Mouse (Mus musculus) layer of hippocampus, adult 2 months (tissue): ENCODE results near the gene Cbfa2t3. TPM values are rescaled to one million over a fixed set of nuclear protein-coding genes. Genes with fewer than 3 reads are reported as not detected.
A peak's percentile ranks its signal among the peaks of the same experiment; 100 is the strongest.

ENCODE experiments used
- DNase-seq, 2 experiments: peaks; one replicate each; pipeline ENCODE4 v3.0.0; 2022; ENCODE audit warnings: low spot score in 2 of 2
- H3K27ac ChIP-seq: fragments of 200-600 bp; 2 replicates; pipeline ENCODE4 v1.8.1; 2022
- H3K4me3 ChIP-seq: fragments of 200-600 bp; 2 replicates; pipeline ENCODE4 v1.8.1; 2022; ENCODE audit warnings: mild to moderate bottlenecking
- CTCF ChIP-seq: fragments of 200-600 bp; conservative IDR thresholded peaks from 2 replicates; pipeline ENCODE4 v1.8.1; 2022; ENCODE audit warnings: antibody characterized with exemption, mild to moderate bottlenecking, moderate library complexity
- total RNA-seq, 2 experiments: library from RNA; stranded (reverse); gene quantifications; 2 replicates each; pipeline ENCODE4 v1.2.3; 2021

Gene Cbfa2t3
- total RNA-seq, 2 experiments from 2014 or later: 38.0 to 49.8 TPM

DNA sequence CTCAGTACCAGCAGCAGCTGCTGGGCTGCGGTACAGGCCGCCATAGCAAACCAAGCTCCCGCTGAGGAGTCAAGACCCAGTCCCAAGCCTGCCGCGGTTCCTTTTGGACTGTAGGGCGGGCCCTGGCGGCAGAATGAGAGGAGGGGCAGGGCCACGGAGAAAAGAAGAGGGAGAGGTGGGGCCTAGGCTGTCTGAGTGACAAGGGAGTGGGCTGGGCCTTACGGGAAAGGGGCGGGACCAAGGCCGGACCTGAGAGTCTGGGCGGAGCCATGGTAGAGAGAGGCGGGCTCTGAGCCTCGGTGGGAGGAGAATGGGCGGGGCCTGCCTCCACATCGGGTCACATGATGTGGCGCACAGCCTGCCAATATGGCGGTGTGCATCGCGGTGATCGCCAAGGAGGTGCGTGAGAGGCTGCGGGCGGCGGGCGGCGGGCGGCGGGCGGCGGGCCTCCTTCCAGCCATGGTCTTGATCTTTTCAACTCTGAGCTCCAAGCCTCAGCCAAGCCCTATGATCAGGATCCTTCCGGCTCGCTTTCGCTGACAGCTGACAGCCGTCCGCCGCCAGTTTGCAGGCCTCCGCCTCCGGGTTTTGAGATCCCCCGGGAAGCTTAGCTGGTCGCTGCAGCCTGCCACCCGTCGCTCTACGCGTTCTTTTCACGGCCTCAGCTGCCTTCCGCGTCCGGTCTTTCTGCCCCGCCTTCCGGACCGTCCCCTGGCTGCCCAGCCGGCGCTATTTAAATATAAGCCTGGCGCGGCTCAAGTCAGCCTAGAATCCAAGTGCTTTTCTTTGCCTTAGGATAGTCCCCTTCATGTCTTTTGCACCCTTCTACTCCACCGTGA is 87.4 kb downstream of the Cbfa2t3 start, which contains the start of the genes Galns and Trappc2l:
TSS of gene Galns (minus strand) at position 169 of the 839 bp plus-strand sequence.
TSS of gene Trappc2l (plus strand) at position 346 of the 839 bp plus-strand sequence.
- H3K4me3 ChIP-seq: peak within 1 kb of the TSS; percentile 79
- peak; percentile 92 to 96 for DNase-seq
- peak within 1 kb of the TSS; percentile 96 for H3K27ac ChIP-seq
- TF ChIP-seq CTCF: peak; percentile 68

GRCm38 (mm10) chr8:122610612-122611277 is 88.2 kb downstream of the Cbfa2t3 start:
- Histone ChIP-seq H3K4me3 (peak overlapping the region; percentile 79), H3K27ac (peak overlapping the region; percentile 95)
- TF ChIP-seq CTCF: no peak
- DNase-seq: no peak

- peak; percentile 53 for TF ChIP-seq CTCF
- no peak for DNase-seq
- H3K4me3 ChIP-seq: peak overlapping the region; percentile 79
- H3K27ac ChIP-seq: peak overlapping the region; percentile 48
Observed at GRCm38 (mm10) chr8:122610209-122610608, 88.7 kb downstream of the Cbfa2t3 start.

GRCm38 (mm10) chr8:122606810-122607209 is 92.1 kb downstream of the Cbfa2t3 start:
- DNase-seq: no peak
- no peak overlapping the region for H3K4me3 ChIP-seq
- TF ChIP-seq CTCF: no peak
- H3K27ac ChIP-seq: no peak overlapping the region

GRCm38 (mm10) chr8:122605367-122605766 is 93.5 kb downstream of the Cbfa2t3 start:
- no peak for DNase-seq
- Histone ChIP-seq H3K27ac (no peak overlapping the region), H3K4me3 (no peak overlapping the region)
- TF ChIP-seq CTCF: no peak

DNA sequence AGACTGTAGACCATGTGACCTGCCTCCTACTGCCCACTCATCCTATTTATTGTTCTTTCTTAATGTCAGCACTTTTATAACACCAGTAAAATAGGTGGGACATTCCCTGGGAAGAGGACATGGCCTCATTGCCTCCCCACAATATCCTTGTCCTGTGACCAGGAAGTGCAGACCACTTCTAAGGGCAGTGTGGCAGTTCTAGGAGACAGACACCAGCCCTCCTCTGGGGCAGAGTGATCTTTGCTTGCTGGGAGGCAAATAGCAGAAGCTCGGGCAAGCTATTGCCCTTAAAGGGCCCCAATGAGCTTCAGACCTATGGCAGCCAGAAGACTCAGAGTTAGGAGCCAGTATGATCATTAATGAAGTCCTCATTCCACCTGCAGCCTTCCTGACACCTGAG is 94.3 kb downstream of the Cbfa2t3 start:
- no peak for TF ChIP-seq CTCF
- Histone ChIP-seq H3K4me3 (no peak overlapping the region), H3K27ac (no peak overlapping the region)
- no peak for DNase-seq

GRCm38 (mm10) chr8:122600666-122601065 is 98.2 kb downstream of the Cbfa2t3 start:
- H3K27ac ChIP-seq: no peak overlapping the region
- TF ChIP-seq CTCF: no peak

GRCm38 (mm10) chr8:122596031-122596430 is 102.9 kb downstream of the Cbfa2t3 start:
- TF ChIP-seq CTCF: no peak
- H3K4me3 ChIP-seq: no peak overlapping the region
- no peak for DNase-seq
- H3K27ac ChIP-seq: no peak overlapping the region

More at GRCm38 (mm10) chr8:122600666-122601065, 98.2 kb downstream of the Cbfa2t3 start:
- DNase-seq: no peak
- H3K4me3 ChIP-seq: no peak overlapping the region

GRCm38 (mm10) chr8:122593783-122594507 is 105.0 kb downstream of the Cbfa2t3 start:
- no peak for DNase-seq
- TF ChIP-seq CTCF: no peak
- H3K27ac ChIP-seq: no peak overlapping the region
- H3K4me3 ChIP-seq: no peak overlapping the region

DNA sequence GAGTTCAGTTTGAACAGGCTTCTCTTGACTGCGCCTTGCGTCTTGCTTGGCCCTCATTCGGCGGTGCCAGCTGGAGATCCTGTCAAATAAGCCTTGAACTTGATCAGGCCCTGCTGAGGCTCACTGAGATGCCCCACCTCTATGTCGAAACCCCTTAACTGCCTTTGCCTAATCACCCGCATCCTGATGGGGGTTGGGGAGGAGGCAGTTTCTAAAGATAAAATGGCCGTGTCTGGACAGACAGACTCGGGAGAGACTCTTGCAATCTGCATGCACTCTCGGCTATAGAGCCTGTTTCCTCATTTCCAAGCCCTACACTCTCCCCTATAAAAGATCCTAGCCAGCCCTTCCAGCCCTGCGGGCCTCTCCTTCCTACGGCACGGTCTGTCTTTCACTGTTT is 105.7 kb downstream of the Cbfa2t3 start:
- no peak overlapping the region for H3K27ac ChIP-seq
- DNase-seq: no peak
- H3K4me3 ChIP-seq: no peak overlapping the region
- no peak for TF ChIP-seq CTCF

GRCm38 (mm10) chr8:122586749-122587148 is 112.2 kb downstream of the Cbfa2t3 start:
- no peak overlapping the region for H3K27ac ChIP-seq
- DNase-seq: no peak
- no peak overlapping the region for H3K4me3 ChIP-seq
- TF ChIP-seq CTCF: no peak

GRCm38 (mm10) chr8:122586171-122586570 is 112.7 kb downstream of the Cbfa2t3 start:
- no peak for DNase-seq
- no peak overlapping the region for H3K27ac ChIP-seq
- no peak overlapping the region for H3K4me3 ChIP-seq
- TF ChIP-seq CTCF: no peak

GRCm38 (mm10) chr8:122585411-122585891 is 113.5 kb downstream of the Cbfa2t3 start:
- TF ChIP-seq CTCF: no peak
- Histone ChIP-seq H3K4me3 (no peak overlapping the region), H3K27ac (no peak overlapping the region)
- DNase-seq: no peak
